Mouse (Mus musculus) lung, adult 2 months (tissue): ENCODE results near the gene Vmn1r91. TPM values are rescaled to one million over a fixed set of nuclear protein-coding genes. Genes with fewer than 3 reads are reported as not detected.
"Not testable (repeated sequence)": the region's sequence is repeated elsewhere in the genome, so short reads cannot be mapped to it uniquely, and the experiment has no call there.

Experiments used
- DNase-seq: peaks from one replicate; pipeline ENCODE4 v3.0.0; 2022
- H3K4me1 ChIP-seq: fragments of 200-500 bp; 2 replicates; pipeline ENCODE4 v1.6.1; 2011; ENCODE audit warnings: low read length; ENCODE audit not compliant: control insufficient read depth, insufficient read depth
- H3K4me3 ChIP-seq: fragments of 200-500 bp; replicated peaks from 2 replicates; pipeline ENCODE3; 2011; ENCODE audit warnings: low read depth, mild to moderate bottlenecking, control low read depth, low read length; ENCODE audit errors: extremely low read depth
- WGBS: fragments of 180-500 bp; shearing (Covaris S2); methylation state at CpG from one replicate; pipeline ENCODE4 v1.1.7; 2018; 5-methylcytosine and 5-hydroxymethylcytosine counted together
- polyA plus RNA-seq: library from polyadenylated mRNA; depleted of rRNA; stranded (reverse); fragments of >200 nt; gene quantifications from 2 replicates; pipeline ENCODE4 v1.2.3, GENCODE M21; 2012; rRNA removed

Gene Vmn1r91
- not detected in 2 replicates for polyA plus RNA-seq

DNA sequence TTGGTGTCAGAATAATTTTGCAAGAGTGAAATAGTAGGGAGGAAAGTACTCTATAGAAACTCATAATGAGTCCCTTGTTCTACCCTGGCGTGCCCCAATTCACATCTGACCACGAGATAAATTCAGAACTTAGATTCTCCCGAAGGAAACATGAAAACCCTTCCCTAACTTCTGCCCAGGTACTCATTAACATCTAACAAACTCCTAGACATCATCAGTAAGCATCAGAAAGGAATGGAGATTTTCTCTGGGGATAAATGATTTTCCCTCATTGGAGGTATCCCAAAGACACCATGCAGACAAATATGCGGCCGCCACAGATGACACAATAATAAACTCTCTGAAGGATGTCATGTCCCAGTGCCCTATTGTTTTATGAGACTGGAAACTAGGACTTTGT is at the start of gene Vmn1r91:
TSS of gene Vmn1r91 (plus strand) at position 301 of the 400 bp plus-strand sequence.
- not testable (repeated sequence) for H3K4me3 ChIP-seq, DNase-seq, H3K4me1 ChIP-seq
- 69% methylated on average over 5 of the region's 5 CpGs for WGBS

DNA sequence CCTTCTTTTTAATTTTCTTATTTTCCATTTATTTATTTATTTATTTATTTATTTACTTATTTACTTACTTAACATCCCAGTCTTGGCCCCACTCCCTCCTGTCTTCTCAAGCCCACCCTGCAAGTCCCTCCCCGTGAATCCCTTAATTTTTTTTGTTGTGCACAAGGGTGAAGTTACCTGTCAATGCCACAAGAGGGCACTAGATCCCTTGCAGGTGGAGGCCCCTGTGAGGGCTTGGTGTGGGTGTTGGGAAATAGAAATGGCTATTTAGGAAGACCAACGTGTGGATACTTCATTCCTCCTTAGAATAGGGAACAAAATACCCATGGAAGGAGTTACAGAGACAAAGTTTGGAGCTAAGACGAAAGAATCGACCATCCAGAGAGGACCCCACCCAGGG is 35.4 kb upstream of the Vmn1r91 start:
- not testable (repeated sequence) for DNase-seq, H3K4me3 ChIP-seq, H3K4me1 ChIP-seq
- WGBS: 72% methylated on average over 4 of the region's 4 CpGs

DNA sequence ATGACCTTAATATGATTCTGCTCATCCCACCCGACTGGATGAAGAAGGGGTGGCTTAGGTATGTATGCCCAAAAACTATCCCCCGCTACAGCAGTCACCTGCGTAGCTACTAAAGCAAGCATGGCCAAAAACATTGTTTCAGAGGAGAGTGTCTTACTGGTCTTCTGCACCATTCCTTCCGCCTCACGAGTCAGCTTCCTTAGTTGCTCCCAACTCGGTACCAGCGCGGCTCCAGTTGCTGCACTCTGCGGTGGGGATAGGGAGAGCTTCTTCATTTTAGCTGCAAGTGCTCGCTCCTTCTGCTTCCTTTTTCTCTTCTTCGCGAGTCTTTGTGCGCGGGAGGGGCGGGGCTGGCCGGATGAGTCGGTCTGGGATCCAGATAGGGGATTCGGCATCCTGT is 21.4 kb upstream of the Vmn1r91 start:
- H3K4me1 ChIP-seq, DNase-seq, H3K4me3 ChIP-seq: not testable (repeated sequence)
- 69% methylated on average over 18 of the region's 18 CpGs for WGBS

DNA sequence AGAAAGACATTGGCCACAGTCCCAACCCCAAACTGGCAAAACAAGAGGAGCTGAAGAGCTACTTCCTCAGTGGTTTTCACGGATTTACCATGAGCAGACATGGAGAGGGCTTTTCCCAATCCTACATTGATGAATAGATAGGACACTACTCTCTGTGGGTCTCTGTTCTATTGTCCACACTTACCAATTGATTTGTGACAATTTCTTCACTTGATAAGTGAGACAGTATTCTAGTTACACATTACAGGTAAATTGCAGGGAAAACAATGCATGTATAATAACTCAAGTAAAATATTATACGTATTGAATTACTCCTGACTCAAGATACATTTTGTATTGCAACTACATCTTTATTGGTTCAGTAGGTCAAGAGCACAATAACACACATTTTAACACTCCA is 23.0 kb downstream of the Vmn1r91 start, which contains the start of gene Gm16442:
TSS of gene Gm16442 (minus strand) at position 101 of the 400 bp plus-strand sequence.
- not testable (repeated sequence) for DNase-seq, H3K4me1 ChIP-seq, H3K4me3 ChIP-seq
- WGBS: no CpG with 5 or more reads among the region's 2 CpGs

DNA sequence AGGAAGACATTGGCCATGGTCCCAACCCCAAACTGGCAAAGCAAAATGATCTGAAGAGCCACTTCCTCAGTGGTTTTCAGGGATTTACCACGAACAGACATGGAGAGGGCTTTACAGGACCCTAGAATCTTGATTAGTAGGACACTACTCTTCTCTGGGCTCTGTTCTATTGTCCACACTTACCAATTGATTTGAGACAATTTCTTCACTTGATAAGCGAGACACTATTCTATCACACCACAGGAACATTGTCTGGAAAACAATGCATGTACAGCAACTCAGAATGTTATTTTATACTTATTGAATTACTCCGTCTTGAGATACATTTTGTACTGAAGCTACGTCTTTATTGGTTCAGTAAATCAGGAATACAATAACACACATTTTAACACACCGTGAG is 39.5 kb downstream of the Vmn1r91 start, which contains the start of gene Vmn1r93:
TSS of gene Vmn1r93 (minus strand) at position 101 of the 400 bp plus-strand sequence.
- H3K4me3 ChIP-seq, H3K4me1 ChIP-seq, DNase-seq: not testable (repeated sequence)
- no CpG with 5 or more reads among the region's 5 CpGs for WGBS

Other genes with a start within 250 kb of the Vmn1r91 start
- 0.52 TPM in 1 of 2 replicates, not detected in the other for gene Gm19345, start 247.7 kb upstream of the Vmn1r91 start, polyA plus RNA-seq
- gene Ceacam16, start 238.4 kb upstream of the Vmn1r91 start, polyA plus RNA-seq: 0.90 and 2.5 TPM in 2 replicates
- 2.0 TPM in 1 of 2 replicates, not detected in the other for gene Ceacam19, start 211.7 kb upstream of the Vmn1r91 start, polyA plus RNA-seq
- 23.7 and 24.7 TPM in 2 replicates for gene Pvr, start 178.5 kb upstream of the Vmn1r91 start, polyA plus RNA-seq
- gene Igsf23, start 148.9 kb upstream of the Vmn1r91 start, polyA plus RNA-seq: 1.2 and 1.9 TPM in 2 replicates
- gene Ceacam20, start 134.3 kb upstream of the Vmn1r91 start, polyA plus RNA-seq: 0.06 and 0.33 TPM in 2 replicates
- gene Nlrp9b, start 108.2 kb upstream of the Vmn1r91 start, polyA plus RNA-seq: not detected in 2 replicates
- not detected in 2 replicates for gene Gm16442, start 22.9 kb downstream of the Vmn1r91 start, polyA plus RNA-seq
- gene Vmn1r93, start 39.4 kb downstream of the Vmn1r91 start, polyA plus RNA-seq: not detected in 2 replicates
- not detected in 2 replicates for gene Vmn1r94, start 68.7 kb downstream of the Vmn1r91 start, polyA plus RNA-seq
- gene Vmn1r95, start 94.0 kb downstream of the Vmn1r91 start, polyA plus RNA-seq: not detected in 2 replicates
- gene Gm6164, start 105.9 kb downstream of the Vmn1r91 start, polyA plus RNA-seq: not detected in 2 replicates
- not detected in 2 replicates for gene Gm4498, start 134.1 kb downstream of the Vmn1r91 start, polyA plus RNA-seq
- gene Gm5890, start 163.2 kb downstream of the Vmn1r91 start, polyA plus RNA-seq: not detected in 2 replicates
- gene Gm4133, start 234.4 kb downstream of the Vmn1r91 start, polyA plus RNA-seq: not detected in 2 replicates